22 mouse cellular contexts compared by ENCODE assay signal in genomic region chr10:107312609-107313008, GRCm38 (mm10). TPM values are rescaled to one million over a fixed set of nuclear protein-coding genes. Genes with fewer than 3 reads are reported as not detected.
DNase-seq lines count a peak whose midpoint lies in the region; ATAC-seq and TF ChIP-seq lines count a peak whose summit lies in the region.
"Had no signal": no experiment of that assay in that cellular context is flagged by ENCODE, and none has a peak within 500 bp of the region (broad histone marks: within the 10 kb centered on the region; RNA-seq: fewer than 3 reads in every experiment).

No protein-coding gene starts in this region.

- no peaks in the 10 kb centered on the region for H3K27me3 ChIP-seq in intestine, embryonic 15.5 days (replicated peaks)
- no peaks in the 10 kb centered on the region for H3K27me3 ChIP-seq in intestine, postnatal 0 days (replicated peaks; ENCODE audit: control insufficient read depth, insufficient read depth, low read length)
- no peaks in the 10 kb centered on the region for H3K27me3 ChIP-seq in C2C12 (ENCODE audit: control insufficient read depth, insufficient read depth, insufficient read length)
- no peaks in the 10 kb centered on the region for H3K27me3 ChIP-seq in liver, embryonic 13.5 days
- H3K27me3 ChIP-seq in liver, postnatal 0 days (ENCODE audit: insufficient read depth, low read length) = no peaks in the 10 kb centered on the region
- H3K27me3 ChIP-seq: embryonic facial prominence, embryonic 15.5 days; forebrain, embryonic 15.5 days had no signal

- peak; percentile 71 for ATAC-seq in intestine, embryonic 15.5 days
- ATAC-seq in intestine, postnatal 0 days = no peak
- peak; percentile 54 for ATAC-seq in liver, embryonic 13.5 days (ENCODE audit: low read depth)
- peak; percentile 72 for ATAC-seq in liver, postnatal 0 days
- ATAC-seq in megakaryocyte, adult 5-6 weeks (ENCODE audit: poor library complexity, severe bottlenecking) = no peak
- ATAC-seq: forebrain, embryonic 15.5 days had no signal

- H3K4me1 ChIP-seq in intestine, embryonic 15.5 days (replicated peaks) = no peaks in the 10 kb centered on the region
- H3K4me1 ChIP-seq in intestine, postnatal 0 days (replicated peaks; ENCODE audit: control insufficient read depth, insufficient read depth, low read length) = no peaks in the 10 kb centered on the region
- no peaks in the 10 kb centered on the region for H3K4me1 ChIP-seq in liver, embryonic 13.5 days (replicated peaks)
- 0 out of 2 replicates have a peak, but pooled peaks cover 1% of the 10 kb centered on the region for H3K4me1 ChIP-seq in liver, postnatal 0 days (ENCODE audit: insufficient read depth)
- H3K4me1 ChIP-seq: embryonic facial prominence, embryonic 15.5 days; forebrain, embryonic 15.5 days; heart, embryonic 10.5 days had no signal

- no peaks in the 10 kb centered on the region for H3K9me3 ChIP-seq in intestine, embryonic 15.5 days
- H3K9me3 ChIP-seq in intestine, postnatal 0 days (ENCODE audit: control insufficient read depth) = no peaks in the 10 kb centered on the region
- no peaks in the 10 kb centered on the region for H3K9me3 ChIP-seq in liver, embryonic 13.5 days (replicated peaks)
- H3K9me3 ChIP-seq in liver, postnatal 0 days (ENCODE audit: low read length) = no peaks in the 10 kb centered on the region
- H3K9me3 ChIP-seq: embryonic facial prominence, embryonic 15.5 days; forebrain, embryonic 15.5 days; heart, embryonic 10.5 days had no signal

- TF ChIP-seq EP300 in liver, postnatal 0 days (IDR thresholded peaks at IDR 0.05; ENCODE audit: low read depth) = no peak

- no peaks in the 10 kb centered on the region for H3K79me3 ChIP-seq in C2C12 (ENCODE audit: low read depth)

- H3K9ac ChIP-seq in intestine, embryonic 15.5 days = no peak overlapping the region
- no peak overlapping the region for H3K9ac ChIP-seq in intestine, postnatal 0 days (ENCODE audit: low read depth, low read length)
- no peak overlapping the region for H3K9ac ChIP-seq in liver, embryonic 13.5 days
- H3K9ac ChIP-seq in liver, postnatal 0 days (replicated peaks) = no peak overlapping the region
- H3K9ac ChIP-seq: embryonic facial prominence, embryonic 15.5 days; forebrain, embryonic 15.5 days had no signal

- H3ac ChIP-seq in C2C12 (ENCODE audit: control insufficient read depth, insufficient read length, low read depth) = no peak overlapping the region

- intact Hi-C loops in heart, postnatal 25 days (cut with DNase I) = no loop called here

- H3K27ac ChIP-seq in intestine, embryonic 15.5 days = no peak overlapping the region
- no peak overlapping the region for H3K27ac ChIP-seq in intestine, postnatal 0 days (ENCODE audit: low read depth, low read length)
- H3K27ac ChIP-seq in liver, embryonic 13.5 days = peak overlapping the region; percentile 60
- H3K27ac ChIP-seq in liver, postnatal 0 days (ENCODE audit: low read depth) = peak overlapping the region; percentile 77
- H3K27ac ChIP-seq: embryonic facial prominence, embryonic 15.5 days; forebrain, embryonic 15.5 days; heart, embryonic 10.5 days had no signal

- TF ChIP-seq CTCF in intestine, postnatal 0 days (IDR thresholded peaks at IDR 0.05; ENCODE audit: low read depth) = no peak
- no peak for TF ChIP-seq CTCF in C2C12 (IDR thresholded peaks at IDR 0.05; ENCODE audit: control insufficient read depth, insufficient read depth, insufficient read length)
- TF ChIP-seq CTCF in liver, postnatal 0 days (IDR thresholded peaks at IDR 0.05; ENCODE audit: low read depth) = no peak

- no peaks in the 10 kb centered on the region for H3K79me2 ChIP-seq in C2C12 (ENCODE audit: control insufficient read depth, insufficient read depth)

- H3K36me3 ChIP-seq in intestine, embryonic 15.5 days = no peaks in the 10 kb centered on the region
- H3K36me3 ChIP-seq in intestine, postnatal 0 days (ENCODE audit: control insufficient read depth, insufficient read depth) = no peaks in the 10 kb centered on the region
- no peaks in the 10 kb centered on the region for H3K36me3 ChIP-seq in C2C12 (ENCODE audit: control insufficient read depth, insufficient read depth)
- H3K36me3 ChIP-seq in liver, embryonic 13.5 days = no peaks in the 10 kb centered on the region
- H3K36me3 ChIP-seq in liver, postnatal 0 days (replicated peaks; ENCODE audit: insufficient read depth, low read length) = no peaks in the 10 kb centered on the region
- H3K36me3 ChIP-seq: embryonic facial prominence, embryonic 15.5 days; forebrain, embryonic 15.5 days; heart, embryonic 10.5 days had no signal

- WGBS in intestine, embryonic 15.5 days = 64% methylated on average over 4 of the region's 4 CpGs
- 41% methylated on average over 4 of the region's 4 CpGs for WGBS in intestine, postnatal 0 days
- 69% methylated on average over 4 of the region's 4 CpGs for WGBS in liver, embryonic 13.5 days (ENCODE audit: insufficient replicate concordance)
- WGBS in liver, postnatal 0 days (ENCODE audit: insufficient replicate concordance) = 62% methylated on average over 4 of the region's 4 CpGs

- no peak for DNase-seq in liver, embryonic 13.5 days
- DNase-seq in liver, postnatal 0 days = peak; percentile 26
- DNase-seq in right cerebral cortex, postnatal 14 days = no peak
- DNase-seq in heart, postnatal 25 days (ENCODE audit: low spot score) = no peak
- DNase-seq: adrenal gland, postnatal 10 days; B cell, adult 2 months; cerebellum, adult 11 months; cerebellum, adult 8-10 months; cerebellum, postnatal 14 days; embryo, embryonic 11 days; gastrocnemius, postnatal 10 days; heart, adult 18-20 months; heart, postnatal 10 days had no signal

- no peak overlapping the region for H3K4me2 ChIP-seq in intestine, embryonic 15.5 days (replicated peaks)
- H3K4me2 ChIP-seq in intestine, postnatal 0 days (replicated peaks; ENCODE audit: low read depth) = no peak overlapping the region
- H3K4me2 ChIP-seq in liver, embryonic 13.5 days = no peak overlapping the region
- H3K4me2 ChIP-seq in liver, postnatal 0 days (ENCODE audit: low read depth, low read length) = 0 out of 2 replicates have a peak overlapping the region, but pooled peaks have one; percentile 15
- H3K4me2 ChIP-seq: embryonic facial prominence, embryonic 15.5 days; forebrain, embryonic 15.5 days had no signal

- no peak overlapping the region for H3K4me3 ChIP-seq in intestine, embryonic 15.5 days (replicated peaks)
- no peak overlapping the region for H3K4me3 ChIP-seq in intestine, postnatal 0 days (ENCODE audit: low read depth, low read length)
- H3K4me3 ChIP-seq in C2C12 (ENCODE audit: insufficient read depth, poor library complexity, severe bottlenecking) = no peak overlapping the region
- H3K4me3 ChIP-seq in liver, embryonic 13.5 days (replicated peaks) = no peak overlapping the region
- no peak overlapping the region for H3K4me3 ChIP-seq in liver, postnatal 0 days (ENCODE audit: low read depth, low read length)
- H3K4me3 ChIP-seq: embryonic facial prominence, embryonic 15.5 days; forebrain, embryonic 15.5 days; heart, embryonic 10.5 days had no signal

TF ChIP-seq in C2C12, 6 proteins besides CTCF, POLR2A, EP300 and RAD21:
- TF ChIP-seq MYOG (IDR thresholded peaks at IDR 0.05; ENCODE audit: control insufficient read depth, extremely low read depth, insufficient read length) = no peak
- peak; percentile 95 for TF ChIP-seq MYOD1 (IDR thresholded peaks at IDR 0.05; ENCODE audit: control insufficient read depth, insufficient read length, low read depth)

RNA-seq across cellular contexts. Expression of gene Lin7a, which starts 41.1 kb away (rescaled TPM):
- 4.5 and 4.7 TPM in 2 replicates for polyA plus RNA-seq in intestine, embryonic 15.5 days (2015; fragmentation: Nextera tagmentation; extraction: Ambion mirVana)
- polyA plus RNA-seq in intestine, postnatal 0 days (2015; fragmentation: Nextera tagmentation; extraction: Ambion mirVana) = 0.90 and 0.92 TPM in 2 replicates
- polyA plus RNA-seq in C2C12 (2012; fragmentation: generic; extraction: Trizol) = 0.19 TPM
- 1.0 and 1.3 TPM in 2 replicates for polyA plus RNA-seq in liver, embryonic 13.5 days (2015; fragmentation: Nextera tagmentation; extraction: Ambion mirVana)
- 1.4 and 1.5 TPM in 2 replicates for polyA plus RNA-seq in liver, postnatal 0 days (2015; fragmentation: Nextera tagmentation; extraction: Ambion mirVana)
- not detected in 2 replicates for total RNA-seq in megakaryocyte, adult 5-6 weeks (2015)
- total RNA-seq in megakaryocyte, adult 5-6 weeks (2017) = not detected in 2 replicates
- total RNA-seq in heart, postnatal 25 days (2021) = 1 to 10 TPM; 1.2 to 1.4 TPM
- total RNA-seq: common myeloid progenitor, adult 5-6 weeks; MEL had no signal

Comparison
In these comparisons a context has a peak if more than half of its experiments do, and no peak if none do; other contexts are left out.
1. ATAC-seq: peak in intestine, embryonic 15.5 days (single experiment), liver, embryonic 13.5 days (single experiment) and liver, postnatal 0 days (single experiment); none in intestine, postnatal 0 days (single experiment) and megakaryocyte, adult 5-6 weeks (single experiment).
2. H3K27ac ChIP-seq: peak in liver, embryonic 13.5 days (single experiment) and liver, postnatal 0 days (single experiment); none in intestine, embryonic 15.5 days (single experiment) and intestine, postnatal 0 days (single experiment).